Mouse (Mus musculus) layer of hippocampus, postnatal 36 days (tissue): ENCODE measurements around the gene Igf1. TPM values are rescaled to one million over a fixed set of nuclear protein-coding genes. Genes with fewer than 3 reads are reported as not detected.
A peak's percentile ranks its signal among the peaks of the same experiment; 100 is the strongest.

Experiments used
- DNase-seq, 2 experiments: peaks; one replicate each; pipeline ENCODE4 v3.0.0; 2022
- total RNA-seq, 2 experiments: library from RNA; stranded (reverse); gene quantifications; 2 replicates each; pipeline ENCODE4 v1.2.3; 2021

Igf1 gene
- 1 to 10 TPM; 8.0 TPM for total RNA-seq

DNA sequence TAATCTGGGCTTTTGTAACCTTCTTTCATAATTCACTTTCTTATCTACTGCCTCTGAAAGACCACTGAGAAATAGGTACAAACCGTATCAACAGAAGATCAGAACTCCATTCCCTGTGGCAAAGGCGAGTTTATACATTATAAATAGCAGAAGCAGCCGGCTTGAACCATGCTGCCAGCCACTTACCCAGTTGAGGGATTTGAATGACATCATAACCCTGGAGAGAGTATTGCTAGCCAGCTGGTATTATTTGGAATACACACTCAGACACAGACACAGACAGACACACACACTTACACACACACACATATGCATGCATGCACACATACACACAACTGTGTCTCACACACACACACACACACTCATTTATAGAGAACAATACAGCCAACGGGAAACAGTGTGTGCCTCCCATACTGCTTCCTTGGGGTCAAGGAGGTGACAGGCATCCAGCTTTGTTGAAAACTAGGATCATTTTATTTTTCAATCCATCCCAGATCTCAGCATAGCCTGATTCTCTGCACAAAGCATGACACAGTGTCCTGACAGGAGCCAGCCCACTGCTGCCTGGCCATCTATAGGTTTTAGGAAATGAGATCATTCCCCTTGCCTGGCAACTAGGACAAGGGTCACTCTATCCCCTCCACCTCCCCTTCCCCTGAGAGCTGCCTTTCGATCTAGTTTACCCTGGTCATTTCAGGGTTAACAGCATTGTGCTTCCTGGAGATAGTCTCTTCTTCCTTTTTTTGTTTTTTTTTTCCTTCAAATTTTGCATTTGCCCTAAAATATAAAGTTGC, at the start of gene Igf1:
Gene Igf1, plus strand, starts transcription at position 253 of the 794 bp plus-strand sequence.
- no peak for DNase-seq

DNA sequence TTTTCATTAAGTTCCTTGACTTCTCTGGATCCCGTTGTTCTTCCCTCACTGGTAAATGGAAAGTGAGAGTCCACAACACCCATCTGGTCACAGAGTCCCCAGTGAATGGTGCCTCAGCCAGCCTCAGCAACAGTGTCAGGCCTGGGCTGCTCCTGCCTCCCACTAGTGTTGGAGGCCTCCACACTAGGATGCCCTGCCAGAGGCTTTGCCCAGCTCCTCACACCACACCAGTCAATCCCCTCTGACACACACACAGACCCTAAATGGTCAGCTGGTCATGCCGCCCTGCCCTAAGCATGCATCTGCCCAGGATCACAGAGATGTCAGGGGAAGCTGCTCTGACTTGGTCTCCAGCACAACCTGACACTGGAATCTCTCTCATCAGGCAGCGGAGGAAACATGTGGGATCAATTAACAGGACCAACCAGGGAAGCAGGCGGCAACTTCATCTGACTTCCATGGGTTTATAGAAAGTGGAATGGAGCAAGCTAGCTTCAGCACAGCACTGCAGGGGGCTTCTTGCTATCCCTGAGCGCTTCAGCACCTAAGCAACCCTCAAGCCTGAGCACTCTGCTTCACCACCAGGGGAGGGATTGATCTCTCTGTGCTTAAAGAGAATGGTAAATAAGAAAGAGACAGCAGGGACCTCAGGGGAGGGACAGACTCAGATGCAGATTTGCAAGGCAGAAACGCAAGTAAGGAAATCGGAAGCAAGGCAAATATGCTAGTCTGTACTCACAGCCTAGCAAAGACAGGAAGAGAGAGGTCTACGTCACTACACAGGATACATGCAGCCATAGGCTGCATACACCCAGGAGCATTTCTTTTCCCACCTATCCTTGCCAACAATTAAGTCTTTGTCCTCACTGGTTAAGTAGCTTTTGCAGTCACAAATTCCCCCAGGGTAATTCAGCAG, 45.6 kb upstream of the Igf1 start:
- DNase-seq, result no peak

DNA sequence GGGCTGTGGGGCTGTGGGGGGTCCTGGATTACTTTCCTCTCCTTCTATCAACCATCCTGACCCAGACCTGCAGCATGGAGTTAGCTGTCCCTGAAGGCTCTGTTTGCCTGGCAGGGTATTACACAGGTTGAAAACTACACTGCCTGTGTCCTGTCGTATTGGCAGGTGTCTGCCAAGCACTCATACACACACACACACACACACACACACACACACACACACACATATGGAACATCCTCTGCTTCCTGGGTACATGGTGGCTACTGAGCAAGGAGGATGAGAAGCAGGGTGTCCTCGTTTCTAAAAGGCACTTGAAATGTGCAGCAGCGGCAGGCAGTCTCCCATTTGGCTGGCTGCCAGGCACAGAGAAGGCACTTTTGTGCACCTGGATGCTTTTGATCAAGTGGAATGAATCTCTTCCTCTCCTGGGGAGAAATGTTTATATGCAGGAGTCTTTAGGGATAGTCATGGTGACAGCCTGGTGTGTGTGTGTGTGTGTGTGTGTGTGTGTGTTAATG, 44.9 kb upstream of the Igf1 start:
- DNase-seq, result no peak

DNA sequence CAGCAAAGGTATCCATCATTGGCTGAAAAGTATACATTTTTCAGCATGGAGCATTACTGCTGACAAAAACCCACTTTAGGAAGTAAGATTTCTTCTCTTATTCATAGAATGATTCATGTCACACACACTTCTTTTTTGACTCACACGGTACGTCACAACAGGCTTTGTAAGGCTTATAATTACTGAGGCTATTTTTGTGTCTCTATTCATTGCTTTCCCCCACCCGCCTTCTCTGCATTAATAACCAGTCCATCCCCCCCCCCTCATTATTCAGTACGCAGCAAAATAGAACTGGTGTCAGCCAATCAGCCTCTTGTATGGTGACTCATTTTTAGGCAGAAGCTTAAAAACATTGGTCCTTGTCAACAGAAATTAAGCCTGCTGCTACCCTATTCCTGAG, 41.2 kb upstream of the Igf1 start:
- DNase-seq, result no peak

DNA sequence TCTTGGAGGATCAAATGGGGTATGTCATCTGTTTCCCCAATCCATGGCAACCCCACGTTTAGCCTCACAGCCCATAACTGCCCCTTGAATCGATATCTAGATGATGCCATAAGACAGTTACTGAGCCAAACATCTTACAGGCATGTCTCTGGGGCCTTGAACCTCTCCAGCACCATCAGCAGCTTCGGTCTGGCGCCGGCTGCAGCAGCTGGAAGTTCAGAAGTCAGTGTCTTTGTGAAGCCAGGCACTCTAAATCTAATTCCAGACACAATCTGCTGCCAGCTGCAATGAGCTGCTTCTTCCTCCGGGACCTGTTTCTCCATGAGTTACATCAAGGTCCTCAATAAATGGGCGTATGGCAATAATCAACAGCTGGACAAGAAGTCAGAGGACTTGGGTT, 40.3 kb upstream of the Igf1 start:
- no peak for DNase-seq

DNA sequence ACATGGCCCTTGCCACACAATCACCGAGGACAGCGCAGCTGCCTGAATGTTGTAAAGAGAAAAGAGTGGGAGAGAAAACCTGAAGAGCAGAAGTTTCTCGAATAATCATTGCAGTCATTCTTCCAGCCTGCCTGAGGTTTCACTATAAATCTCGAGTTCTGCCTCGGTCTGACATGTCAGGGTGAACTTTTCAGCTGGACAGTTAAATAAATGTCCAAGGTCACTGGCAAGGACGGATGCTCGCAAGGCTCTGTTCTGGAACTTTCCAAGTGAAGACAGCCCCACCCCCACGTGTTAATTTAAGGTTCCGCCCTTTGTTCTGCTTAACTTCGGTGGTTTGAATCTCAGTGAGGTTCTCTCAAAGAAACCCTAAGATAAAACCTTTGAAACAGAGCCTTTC, 36.2 kb upstream of the Igf1 start:
- DNase-seq, result no peak

DNA sequence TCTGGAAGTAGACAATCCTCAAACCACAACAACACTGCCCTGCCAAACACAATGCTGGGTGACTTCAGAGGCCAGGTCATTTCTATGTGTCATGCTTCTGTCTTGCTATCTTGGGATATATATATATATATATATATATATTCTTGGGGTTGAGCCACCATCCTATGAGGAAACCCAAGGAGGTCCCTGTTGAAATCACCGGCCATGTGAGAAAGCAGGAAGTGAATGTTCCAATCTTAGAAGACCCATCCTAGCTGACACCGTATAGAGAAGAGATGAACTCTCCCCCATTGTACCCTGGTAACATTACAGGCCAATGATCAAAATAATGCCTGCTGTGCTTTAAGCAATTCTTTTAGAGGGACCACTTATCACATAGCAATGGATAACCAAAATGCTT, 28.1 kb upstream of the Igf1 start:
- no peak for DNase-seq

DNA sequence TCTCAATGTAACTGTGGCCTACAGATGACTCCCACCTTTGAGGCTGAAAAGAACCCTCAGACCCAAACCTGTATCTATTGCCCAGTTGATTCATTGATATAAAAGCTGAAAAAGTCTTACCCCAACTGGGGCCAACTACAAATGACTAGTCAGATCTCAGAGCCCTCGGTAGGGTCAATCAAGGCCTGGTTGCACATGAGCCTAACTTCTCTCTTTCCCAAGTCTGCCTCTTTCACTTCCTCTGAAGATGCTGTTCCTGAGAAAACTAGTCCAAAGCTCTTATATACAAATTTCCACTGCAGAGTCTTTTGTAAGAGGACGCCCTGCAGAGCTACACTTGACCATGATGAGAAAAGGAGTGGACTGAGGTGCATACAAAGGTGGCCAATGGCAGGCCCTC, 27.4 kb upstream of the Igf1 start:
- DNase-seq, result no peak

DNA sequence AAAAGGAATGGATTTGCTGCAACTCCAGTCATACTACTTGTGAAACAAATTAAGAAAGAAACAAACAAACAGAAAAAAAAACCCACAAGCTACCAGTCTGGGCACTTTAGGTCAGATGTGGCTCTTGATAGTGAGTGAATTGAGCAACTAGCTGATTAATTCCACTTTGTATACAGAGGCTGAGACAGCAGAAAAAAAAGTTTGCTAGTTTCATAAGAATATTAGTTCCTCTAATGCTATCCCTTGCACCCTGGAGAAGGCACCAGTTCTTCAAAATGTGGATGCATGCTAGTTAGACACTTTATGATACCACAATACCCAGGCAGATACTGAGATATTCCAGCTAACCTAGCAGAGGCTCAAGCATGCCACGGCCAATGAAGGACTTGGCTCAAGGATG, 26.0 kb upstream of the Igf1 start:
- no peak for DNase-seq

DNA sequence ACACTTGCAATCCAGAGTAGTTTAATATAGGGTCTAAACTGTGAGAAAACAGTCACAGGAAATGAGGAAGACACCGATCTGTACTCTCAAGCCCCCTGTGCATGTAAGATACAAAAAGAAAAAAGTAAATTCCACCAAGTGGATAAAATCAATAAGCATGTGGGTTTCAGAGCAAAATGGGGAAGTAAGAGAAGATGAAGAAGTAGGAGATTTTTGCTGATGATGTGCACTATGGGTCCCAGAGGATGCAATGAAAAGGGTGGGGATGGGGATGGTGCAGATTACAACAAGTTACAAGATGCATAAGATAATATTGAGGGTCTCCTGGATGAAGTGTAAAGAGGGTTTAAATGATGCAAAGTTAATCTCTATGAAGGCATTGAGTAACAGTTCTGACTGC, 18.6 kb upstream of the Igf1 start:
- no peak for DNase-seq

DNA sequence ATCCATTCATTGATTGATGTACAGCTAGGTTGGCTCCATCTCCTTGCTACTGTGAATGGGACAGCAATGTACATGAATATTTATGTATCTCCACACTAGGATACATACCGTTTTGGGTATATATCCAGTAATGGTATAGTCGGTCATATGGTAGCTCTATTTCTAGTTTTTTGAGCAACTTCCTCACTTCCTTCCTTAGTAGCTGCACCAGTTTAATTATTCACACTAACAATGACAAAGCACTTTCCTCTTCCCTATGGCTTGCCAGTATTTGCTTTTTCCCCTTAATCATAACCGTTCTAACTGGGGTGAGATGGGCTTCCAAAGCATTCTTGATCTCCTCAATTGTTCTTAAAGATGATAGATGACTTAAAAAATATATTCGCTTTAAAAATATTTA, 15.6 kb upstream of the Igf1 start:
- DNase-seq, result no peak

DNA sequence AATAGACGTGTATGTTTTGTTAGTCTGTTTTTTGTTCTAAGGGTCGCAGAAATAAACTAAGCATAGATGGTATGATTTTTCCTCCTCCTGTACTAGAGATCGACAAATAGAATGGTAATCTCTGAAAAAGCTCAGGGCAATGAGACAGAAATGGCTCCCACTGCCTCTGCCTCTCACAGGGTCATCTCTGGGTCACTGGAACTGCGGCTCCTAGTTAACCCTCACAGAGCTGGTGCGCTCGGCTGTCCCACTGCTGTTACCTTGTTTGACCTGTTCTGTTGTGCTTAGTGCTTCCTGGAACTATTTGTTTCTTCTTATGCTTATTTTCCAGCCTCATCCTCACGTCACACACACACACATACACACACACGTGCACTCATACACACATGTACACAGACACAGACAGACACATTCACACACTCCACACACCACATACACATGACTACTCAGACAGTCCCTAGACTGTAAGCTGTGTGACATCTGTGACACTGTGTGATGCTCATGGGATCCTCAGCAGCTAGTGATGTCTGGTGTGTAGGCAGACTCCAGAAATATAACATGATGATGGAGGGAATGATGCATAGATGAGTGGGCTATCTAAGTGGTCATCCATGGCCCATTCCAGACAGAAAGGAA, 13.0 kb upstream of the Igf1 start:
- no peak for DNase-seq

DNA sequence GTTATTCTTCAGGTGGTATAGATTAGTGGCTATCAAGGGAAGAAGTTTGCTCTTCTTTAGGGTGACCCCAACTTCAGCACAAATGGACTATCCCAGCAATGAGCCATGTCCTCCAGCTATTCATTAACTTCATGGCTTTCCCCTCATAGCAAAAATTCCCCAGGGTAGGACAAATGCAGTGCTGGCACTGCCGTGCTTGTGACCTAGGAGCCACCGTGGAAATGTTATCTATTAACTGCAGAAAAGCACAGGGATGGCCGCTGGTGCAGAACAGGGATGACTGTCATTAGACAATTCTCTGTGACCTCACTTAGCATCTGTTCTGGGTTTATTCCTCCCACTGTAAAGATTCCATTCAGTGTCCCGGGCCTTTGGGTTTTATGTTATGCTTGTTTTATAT, 10.2 kb upstream of the Igf1 start:
- DNase-seq, result no peak

DNA sequence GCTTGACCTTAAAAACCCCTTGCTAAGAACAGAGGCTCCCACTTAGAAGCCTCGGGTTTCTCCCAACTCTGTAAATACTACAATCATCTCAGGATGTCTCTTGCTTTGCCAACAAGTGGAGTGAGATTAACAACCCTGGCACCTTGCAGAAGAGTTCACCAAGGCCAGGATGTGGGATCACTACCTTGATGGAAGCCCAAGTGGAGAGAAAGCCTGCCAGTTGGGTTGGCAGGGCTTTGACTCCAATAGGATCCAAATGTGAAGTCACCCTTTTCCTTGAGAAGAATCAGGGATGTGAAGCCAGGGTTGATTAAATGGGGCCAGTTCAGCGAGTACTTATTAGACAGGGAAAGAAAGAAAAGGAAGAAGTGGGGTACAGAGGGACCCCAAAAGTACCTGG, 9.6 kb upstream of the Igf1 start:
- no peak for DNase-seq

DNA sequence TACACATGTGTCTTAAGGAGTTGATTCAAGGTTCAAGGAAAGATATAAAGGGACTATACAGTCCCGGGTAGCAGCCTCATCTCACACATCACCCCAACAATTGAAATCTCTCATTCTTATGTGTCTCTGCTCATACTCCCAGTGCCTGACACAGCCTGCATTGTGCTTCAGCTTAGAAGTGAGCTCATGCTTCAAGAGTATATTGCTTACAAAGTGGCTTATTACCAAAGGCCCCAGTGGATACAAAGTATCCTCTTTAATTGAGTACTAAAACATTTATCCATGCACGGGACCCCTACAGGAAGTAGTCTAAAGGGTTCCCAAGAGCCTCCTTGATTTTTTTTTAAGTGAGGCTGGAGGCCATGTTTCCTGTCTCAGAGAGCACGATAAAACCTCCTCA, 6.6 kb upstream of the Igf1 start:
- DNase-seq, result no peak

DNA sequence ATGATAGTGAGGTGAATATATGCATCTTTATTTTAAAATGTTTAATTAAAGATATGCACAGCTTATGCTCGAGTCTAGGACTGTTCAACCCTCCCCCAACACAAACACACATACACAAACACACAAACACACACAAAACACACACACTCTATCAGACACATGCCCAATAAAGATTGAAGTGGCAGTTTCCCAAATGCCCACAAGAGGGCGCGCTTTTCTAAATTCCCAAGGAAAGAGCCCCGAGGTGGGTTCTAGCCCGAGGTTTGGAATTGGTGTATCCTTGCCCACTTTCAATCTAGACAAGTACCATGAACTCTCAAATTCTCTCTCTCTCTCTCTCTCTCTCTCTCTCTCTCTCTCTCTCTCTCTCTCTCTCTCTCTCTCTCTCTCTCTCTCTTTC, 3.7 kb upstream of the Igf1 start:
- peak; percentile 45 to 50 for DNase-seq

DNA sequence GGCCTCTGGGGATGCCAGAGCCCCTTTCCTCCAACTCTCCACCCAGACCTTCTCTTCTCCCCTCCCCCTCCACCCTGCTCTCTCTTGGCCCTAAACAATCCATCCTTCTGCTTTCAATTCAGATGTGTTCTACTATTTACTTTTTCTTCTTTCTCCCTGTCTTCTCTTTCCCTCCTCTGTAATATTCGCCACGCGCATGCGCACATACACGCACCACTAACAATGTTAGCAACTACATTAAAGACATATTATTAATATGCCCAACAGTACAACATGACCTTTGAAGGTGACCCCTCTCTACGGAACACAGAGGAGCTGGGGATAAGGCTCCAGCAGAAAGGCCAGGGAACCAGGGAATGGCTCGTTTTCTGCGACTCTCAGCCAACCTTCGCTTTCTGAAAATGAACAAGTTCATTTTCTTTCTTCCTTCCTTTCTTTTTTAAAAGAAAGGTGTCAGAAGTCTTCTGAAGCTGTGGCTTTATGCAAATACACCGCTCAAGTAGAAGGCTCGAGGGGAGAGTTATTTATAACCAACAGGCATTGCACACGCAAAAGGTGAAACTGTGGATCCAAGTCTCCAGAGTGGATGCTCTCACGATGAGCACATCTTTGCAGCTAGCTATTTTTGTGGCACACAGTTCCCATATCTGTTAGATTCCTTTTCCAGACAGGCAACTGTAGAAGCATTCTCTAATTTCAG, 2.5 kb upstream of the Igf1 start:
- DNase-seq, result no peak

DNA sequence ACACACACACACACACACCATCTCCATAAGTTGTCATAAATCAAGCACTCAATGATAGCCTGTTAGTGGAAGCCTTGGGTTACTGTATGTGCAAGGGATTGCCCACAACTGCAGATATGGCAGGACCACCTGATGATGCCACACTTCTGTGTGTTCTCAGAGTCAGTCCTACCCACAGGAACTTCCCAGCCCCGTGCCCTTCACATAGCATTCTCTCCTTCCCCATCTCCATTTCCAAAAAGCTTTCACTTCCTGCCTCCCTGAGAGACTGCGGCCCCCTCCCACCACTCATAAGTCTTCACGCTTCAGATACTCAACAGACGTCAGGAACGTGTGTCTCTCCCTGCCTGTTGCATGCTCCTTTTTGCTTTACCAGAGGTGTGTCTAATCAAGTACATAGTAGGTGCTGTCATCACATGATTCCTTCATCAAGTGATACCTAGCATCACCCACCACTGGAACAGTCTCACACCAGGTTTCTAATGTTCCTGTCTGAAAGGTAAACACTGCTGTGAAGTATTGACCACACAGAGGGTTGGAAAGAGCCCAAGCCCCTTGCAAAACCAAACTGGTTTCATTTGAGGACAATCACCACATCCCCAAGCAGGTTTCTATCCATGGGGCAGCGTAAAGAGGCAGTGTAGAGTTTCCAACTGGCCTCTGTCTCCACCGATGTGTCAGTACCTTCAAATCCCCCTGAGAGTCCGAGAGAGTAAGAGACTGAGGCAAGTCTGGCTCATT, 680 bp upstream of the Igf1 start:
- DNase-seq, result no peak

DNA sequence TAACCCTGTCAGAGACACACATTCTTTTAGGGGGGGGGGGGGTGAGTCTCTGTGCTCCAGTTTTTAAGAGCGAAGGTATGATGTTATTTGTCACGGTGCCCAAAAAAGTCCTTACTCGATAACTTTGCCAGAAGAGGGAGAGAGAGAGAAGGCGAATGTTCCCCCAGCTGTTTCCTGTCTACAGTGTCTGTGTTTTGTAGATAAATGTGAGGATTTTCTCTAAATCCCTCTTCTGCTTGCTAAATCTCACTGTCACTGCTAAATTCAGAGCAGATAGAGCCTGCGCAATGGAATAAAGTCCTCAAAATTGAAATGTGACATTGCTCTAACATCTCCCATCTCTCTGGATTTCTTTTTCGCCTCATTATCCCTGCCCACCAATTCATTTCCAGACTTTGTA, 874 bp downstream of the Igf1 start:
- no peak for DNase-seq

DNA sequence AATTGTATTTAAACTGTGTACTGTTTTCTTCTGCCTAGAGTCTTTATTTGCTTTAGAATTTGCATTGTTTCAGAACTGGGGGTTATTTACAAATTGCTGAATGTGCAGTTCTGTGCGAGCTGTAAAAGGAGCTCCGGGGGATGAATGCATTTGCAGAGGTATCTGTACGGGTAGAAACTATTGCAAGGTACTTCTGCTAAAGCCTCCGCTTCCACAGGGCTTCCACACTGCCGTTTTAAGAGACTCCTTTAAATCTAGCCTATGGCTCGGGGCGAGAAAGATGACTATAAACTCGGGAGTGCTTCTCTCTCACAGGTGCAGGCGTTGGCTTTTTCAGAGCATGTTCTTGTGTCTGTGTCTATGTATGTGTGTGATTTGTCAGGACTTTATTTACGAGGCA, 1.4 kb downstream of the Igf1 start:
- no peak for DNase-seq

DNA sequence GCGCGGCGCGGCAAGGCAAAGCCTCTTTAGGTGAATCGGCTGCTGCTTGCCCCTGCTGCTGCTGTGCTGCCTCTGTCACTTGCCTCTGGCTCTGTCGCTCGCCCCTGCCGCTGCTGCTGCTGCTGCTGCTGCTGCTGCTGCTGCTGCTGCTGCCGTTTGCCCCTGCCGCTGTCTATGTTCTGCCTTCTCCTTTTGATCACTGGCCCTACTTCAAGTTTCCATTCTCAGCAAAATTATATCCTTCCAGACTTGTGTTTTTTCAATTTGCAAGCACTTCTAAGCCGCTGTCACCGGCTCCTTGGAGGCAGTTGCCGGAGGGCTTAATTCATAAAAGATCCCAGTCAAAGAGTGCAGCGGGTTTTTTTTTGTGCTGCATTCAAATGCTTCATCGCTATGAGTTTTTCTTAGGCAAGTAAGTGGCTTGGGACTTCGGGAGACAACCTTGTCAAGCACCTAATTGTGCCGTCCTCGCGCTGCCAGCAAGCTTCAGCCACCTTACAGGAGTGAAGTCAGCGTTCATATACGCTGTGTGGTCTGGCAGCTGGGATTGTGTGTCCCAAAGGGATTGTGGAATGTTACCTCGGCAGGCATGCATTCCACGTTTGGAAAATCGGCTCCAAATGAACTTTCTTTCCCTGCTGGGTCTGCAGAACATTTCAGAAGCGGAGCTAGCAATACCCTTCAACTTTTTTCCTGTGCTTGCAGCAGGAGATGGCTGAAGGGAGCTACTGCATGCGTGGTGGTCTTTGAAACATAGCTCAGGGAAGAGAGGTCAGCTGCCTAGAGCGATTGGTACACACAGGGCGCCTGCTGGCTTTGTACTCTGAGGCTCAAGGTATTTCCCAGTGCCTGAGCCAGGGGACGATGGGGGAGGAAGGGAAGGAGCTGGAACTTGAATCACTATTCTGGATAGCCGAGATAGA, 2.4 kb downstream of the Igf1 start:
- peak in 1 of 2 experiments; percentile 4 for DNase-seq
